Mouse (Mus musculus) forebrain, embryonic 15.5 days (tissue): ENCODE results near the gene Gm28557. TPM values are rescaled to one million over a fixed set of nuclear protein-coding genes. Genes with fewer than 3 reads are reported as not detected.

Experiments
- ATAC-seq: fragments of 200-750 bp; cut with Nextera tagmentation; replicated peaks from 2 replicates; pipeline ENCODE4 v1.8.0; 2017; ENCODE audit warnings: mild to moderate bottlenecking, moderate TSS enrichment, moderate library complexity
- H3K27ac ChIP-seq: fragments of 300-500 bp; sonication (generic); replicated peaks from 2 replicates; pipeline ENCODE4 v1.5.1; 2015; ENCODE audit warnings: mild to moderate bottlenecking, inconsistent platforms
- H3K27me3 ChIP-seq: fragments of 300-500 bp; sonication (generic); 2 replicates; pipeline ENCODE4 v1.6.1; 2015; ENCODE audit warnings: inconsistent platforms
- H3K36me3 ChIP-seq: fragments of 300-500 bp; sonication (generic); 2 replicates; pipeline ENCODE4 v1.6.1; 2015; ENCODE audit warnings: mild to moderate bottlenecking, inconsistent platforms
- H3K4me1 ChIP-seq: fragments of 300-500 bp; sonication (generic); 2 replicates; pipeline ENCODE4 v1.6.1; 2015; ENCODE audit warnings: inconsistent platforms
- H3K4me2 ChIP-seq: fragments of 300-500 bp; sonication (generic); replicated peaks from 2 replicates; pipeline ENCODE4 v1.6.1; 2015; ENCODE audit warnings: mild to moderate bottlenecking, inconsistent platforms
- H3K4me3 ChIP-seq: fragments of 300-500 bp; sonication (generic); 2 replicates; pipeline ENCODE4 v1.5.1; 2015; ENCODE audit warnings: mild to moderate bottlenecking, inconsistent platforms
- H3K9ac ChIP-seq: fragments of 300-500 bp; sonication (generic); replicated peaks from 2 replicates; pipeline ENCODE4 v1.6.1; 2015; ENCODE audit warnings: mild to moderate bottlenecking, inconsistent platforms
- H3K9me3 ChIP-seq: fragments of 300-500 bp; sonication (generic); 2 replicates; pipeline ENCODE4 v1.6.1; 2016; ENCODE audit warnings: inconsistent platforms
- WGBS: fragments of 180-500 bp; shearing (Covaris S2); methylation state at CpG from one replicate; pipeline ENCODE4 v1.1.7; 2015; ENCODE audit warnings: mixed read lengths; 5-methylcytosine and 5-hydroxymethylcytosine counted together
- polyA plus RNA-seq: library from polyadenylated mRNA; unstranded; fragments of >200 nt; fragmentation: Nextera tagmentation; extraction: Ambion mirVana; gene quantifications from 2 replicates; pipeline ENCODE4 v1.2.1, GENCODE M21; 2015

Gene Gm28557
- polyA plus RNA-seq, 1 experiment from 2014 or later, result 1.1 TPM

DNA sequence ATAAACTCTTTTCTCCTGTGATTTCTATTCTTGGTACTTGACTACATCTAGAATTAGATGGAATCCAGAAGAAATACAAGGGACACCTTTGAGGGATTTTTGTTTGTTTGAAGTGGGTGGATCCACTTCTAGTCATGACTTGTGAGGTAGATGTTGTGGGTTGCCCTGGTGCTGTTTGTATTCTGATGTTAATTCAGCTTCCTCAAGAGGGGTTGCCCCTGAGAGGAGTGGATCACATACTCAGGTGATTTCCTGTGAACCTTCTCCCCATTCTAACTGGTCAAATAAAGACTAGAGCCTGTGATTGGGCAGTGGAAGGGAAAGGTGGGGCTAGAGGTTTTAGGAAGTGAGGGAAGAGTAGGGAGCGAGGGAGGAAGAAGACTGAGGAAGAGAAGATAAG lies 26.5 kb downstream of the Gm28557 start:
- peaks cover 17% of the 10 kb centered on the region for H3K36me3 ChIP-seq
- H3K4me1 ChIP-seq, result peaks cover 16% of the 10 kb centered on the region
- peak overlapping the region; percentile 79 for H3K4me3 ChIP-seq
- H3K27me3 ChIP-seq, result no peaks in the 10 kb centered on the region
- H3K4me2 ChIP-seq, result peak overlapping the region; percentile 77
- 84% methylated on average over 1 of the region's 1 CpGs for WGBS
- H3K27ac ChIP-seq, result peak overlapping the region; percentile 68
- peak overlapping the region; percentile 70 for H3K9ac ChIP-seq
- ATAC-seq, result 0 out of 2 replicates have a peak, but pooled peaks have one; percentile 3
- H3K9me3 ChIP-seq, result peaks cover 8% of the 10 kb centered on the region; the same call in 1 of the 2 replicates

DNA sequence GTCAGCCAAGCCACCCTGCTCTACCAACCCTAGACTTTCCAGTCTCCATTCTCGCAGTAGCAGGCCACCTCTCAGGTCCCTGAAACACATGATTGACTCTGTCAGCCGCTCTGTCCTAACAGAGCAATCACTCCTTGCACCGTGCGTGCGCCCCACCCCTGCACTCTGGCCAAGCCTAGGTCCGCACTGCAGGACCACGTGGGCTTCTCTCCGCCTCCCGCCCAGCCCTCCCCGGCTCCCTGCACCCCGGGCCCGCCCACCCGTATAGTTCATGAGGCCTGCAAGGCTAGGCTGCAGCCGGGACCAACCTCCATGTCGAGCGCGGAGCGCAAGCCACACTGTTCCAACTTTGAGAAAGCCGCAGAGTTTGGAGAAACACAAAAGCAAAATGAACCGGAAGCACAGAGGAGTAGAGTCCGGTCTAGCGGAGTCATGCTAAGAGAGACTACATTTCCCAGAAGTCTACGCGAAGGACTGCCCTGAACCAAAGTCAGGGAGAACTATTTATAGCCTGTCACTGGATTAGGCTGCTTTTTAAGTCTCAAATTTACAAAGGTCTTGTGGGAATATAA lies 27.2 kb downstream of the Gm28557 start:
- Histone ChIP-seq H3K36me3 (peaks cover 24% of the 10 kb centered on the region), H3K4me2 (peak overlapping the region; percentile 77), H3K9ac (peak overlapping the region; percentile 70), H3K4me3 (peak overlapping the region; percentile 79), H3K9me3 (peaks cover 8% of the 10 kb centered on the region; the same call in 1 of the 2 replicates), H3K4me1 (peaks cover 16% of the 10 kb centered on the region), H3K27ac (peak overlapping the region; percentile 68), H3K27me3 (no peaks in the 10 kb centered on the region)
- ATAC-seq, result peak; percentile 97
- WGBS, result under 1% methylated on average over 24 of the region's 24 CpGs

DNA sequence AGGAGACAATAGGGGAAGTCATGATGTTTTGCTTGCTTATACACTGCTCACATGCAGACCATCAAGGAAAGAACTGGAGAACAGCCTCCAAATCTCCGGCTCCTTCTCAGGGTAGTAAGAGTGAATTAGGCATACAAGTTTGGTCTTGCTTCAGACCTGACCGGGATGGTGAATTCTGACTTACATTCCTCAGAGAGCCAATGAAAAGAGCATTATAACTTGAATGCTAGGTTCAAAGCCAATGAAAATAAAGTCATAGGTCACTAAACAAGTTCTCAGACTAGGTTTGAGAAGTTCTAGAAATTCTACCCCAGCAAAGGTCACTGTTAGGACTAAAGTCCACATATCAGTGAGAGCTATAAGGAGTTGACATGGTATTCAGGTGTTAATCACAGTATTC lies 31.2 kb downstream of the Gm28557 start:
- peaks cover 52% of the 10 kb centered on the region for H3K36me3 ChIP-seq

DNA sequence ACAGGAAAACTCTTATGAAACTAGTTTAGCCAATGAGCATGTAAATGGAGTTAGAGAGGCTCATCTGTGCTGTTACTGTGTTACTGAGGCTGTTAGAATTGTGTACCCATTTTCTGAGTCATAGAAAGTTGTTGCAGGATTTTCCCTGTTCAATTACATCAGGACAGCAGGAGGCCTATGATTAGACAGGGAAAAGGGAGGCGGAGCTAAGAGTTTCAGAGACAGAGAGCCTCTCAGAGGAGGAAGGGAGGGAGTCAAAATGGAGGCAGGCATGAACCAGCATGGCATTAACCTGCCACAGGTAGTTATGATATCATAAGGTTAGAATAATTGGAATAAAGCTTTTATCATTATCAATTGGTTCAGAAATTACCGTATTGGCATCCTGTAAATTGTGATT lies 35.6 kb downstream of the Gm28557 start:
- H3K9ac ChIP-seq, result no peak overlapping the region
- WGBS, result 92% methylated on average over 2 of the region's 2 CpGs
- H3K4me1 ChIP-seq, result no peaks in the 10 kb centered on the region
- peaks cover 57% of the 10 kb centered on the region for H3K9me3 ChIP-seq
- H3K27ac ChIP-seq, result no peak overlapping the region
- no peak overlapping the region for H3K4me2 ChIP-seq
- no peak overlapping the region for H3K4me3 ChIP-seq
- H3K36me3 ChIP-seq, result peaks cover 69% of the 10 kb centered on the region
- ATAC-seq, result no peak
- H3K27me3 ChIP-seq, result no peaks in the 10 kb centered on the region

More for the DNA sequence above, 31.2 kb downstream of the Gm28557 start:
- ATAC-seq, result no peak
- WGBS, result 96% methylated on average over 2 of the region's 2 CpGs
- Histone ChIP-seq H3K27me3 (no peaks in the 10 kb centered on the region), H3K4me3 (no peak overlapping the region), H3K9ac (no peak overlapping the region), H3K9me3 (peaks cover 34% of the 10 kb centered on the region), H3K4me2 (no peak overlapping the region), H3K27ac (no peak overlapping the region), H3K4me1 (peaks cover 16% of the 10 kb centered on the region)

DNA sequence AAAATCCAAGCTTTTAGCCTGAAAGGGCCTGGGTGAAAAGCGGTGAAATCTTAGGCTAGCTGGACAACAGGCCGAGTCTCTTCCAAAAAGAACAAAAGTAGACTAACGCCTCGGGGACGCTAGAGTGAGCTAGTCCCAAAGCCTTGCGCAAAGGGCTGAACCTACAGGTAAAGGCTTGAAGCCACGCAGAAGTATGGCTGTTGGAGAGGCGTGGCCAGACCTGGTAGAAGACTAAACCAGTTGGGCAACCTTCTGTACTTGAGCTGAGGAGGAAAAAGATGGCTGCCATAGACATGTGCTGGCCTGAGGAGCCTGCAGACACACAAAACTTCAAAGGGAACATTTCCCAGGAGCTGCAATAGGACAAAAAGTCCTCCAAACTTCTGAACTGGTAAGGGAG lies 43.0 kb downstream of the Gm28557 start:
- 88% methylated on average over 8 of the region's 8 CpGs for WGBS
- peaks cover 28% of the 10 kb centered on the region for H3K9me3 ChIP-seq
- no peak overlapping the region for H3K27ac ChIP-seq
- peaks cover 29% of the 10 kb centered on the region for H3K36me3 ChIP-seq
- H3K9ac ChIP-seq, result no peak overlapping the region
- no peaks in the 10 kb centered on the region for H3K27me3 ChIP-seq
- no peak overlapping the region for H3K4me3 ChIP-seq
- no peak overlapping the region for H3K4me2 ChIP-seq
- H3K4me1 ChIP-seq, result peaks cover 1% of the 10 kb centered on the region
- ATAC-seq, result no peak

DNA sequence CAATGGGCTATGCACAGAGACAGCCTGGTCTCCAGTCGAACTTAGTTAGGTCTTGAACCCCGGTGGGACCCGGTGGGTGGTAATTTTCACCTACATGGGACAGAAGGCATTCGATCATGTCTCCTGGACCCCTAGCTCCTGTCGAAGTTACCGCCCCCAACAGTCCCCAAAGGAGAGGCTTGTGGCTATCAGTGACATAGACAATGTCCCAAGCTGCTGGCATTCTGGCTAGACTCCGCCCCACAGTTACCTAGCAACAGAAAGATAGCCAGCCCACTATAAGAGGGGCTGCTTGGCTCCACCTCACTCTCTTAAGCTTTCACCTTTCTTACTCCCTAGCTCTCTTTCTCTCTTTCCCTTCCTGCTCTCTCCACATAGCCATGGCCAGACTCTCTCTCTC lies 46.0 kb downstream of the Gm28557 start:
- H3K9ac ChIP-seq, result no peak overlapping the region
- no peaks in the 10 kb centered on the region for H3K27me3 ChIP-seq
- H3K36me3 ChIP-seq, result peaks cover 6% of the 10 kb centered on the region; the same call in 1 of the 2 replicates
- H3K4me2 ChIP-seq, result no peak overlapping the region
- peaks cover 8% of the 10 kb centered on the region; the same call in 1 of the 2 replicates for H3K9me3 ChIP-seq
- H3K4me1 ChIP-seq, result peaks cover 7% of the 10 kb centered on the region
- ATAC-seq, result no peak
- 73% methylated on average over 7 of the region's 7 CpGs for WGBS
- H3K4me3 ChIP-seq, result no peak overlapping the region
- no peak overlapping the region for H3K27ac ChIP-seq

DNA sequence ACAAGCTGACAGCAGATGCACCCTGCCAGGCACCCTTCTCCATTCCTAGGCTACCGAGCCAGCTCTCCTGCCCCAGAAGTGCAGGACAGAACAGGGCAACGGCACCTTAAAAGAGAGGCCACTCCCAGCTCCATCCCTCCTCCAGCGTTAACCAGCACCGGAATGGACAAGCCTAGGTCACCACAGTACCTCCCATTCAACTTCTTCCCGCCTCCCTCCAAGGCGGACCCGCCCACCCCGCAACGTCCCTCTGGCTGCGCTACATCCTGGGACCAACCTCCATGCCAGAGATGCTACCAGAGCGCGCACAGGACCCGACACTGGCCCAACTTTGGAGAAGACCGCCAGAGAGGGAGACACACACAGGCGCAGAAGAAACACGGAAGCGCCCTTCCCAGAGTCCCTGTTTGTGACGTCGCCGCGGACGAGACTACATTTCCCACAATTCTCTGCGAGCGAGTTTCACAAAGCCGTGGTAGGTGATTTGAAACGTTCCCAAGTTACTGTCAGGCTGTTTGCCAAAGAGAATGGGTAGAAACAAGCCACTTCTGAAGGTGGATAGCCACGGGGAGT lies 47.5 kb downstream of the Gm28557 start, which contains the start of gene Zfp712:
TSS of gene Zfp712 (minus strand) at position 385 of the 573 bp plus-strand sequence.
- Histone ChIP-seq H3K27ac (peak within 1 kb of the TSS; percentile 80), H3K9ac (peak within 1 kb of the TSS; percentile 69), H3K9me3 (peaks cover 5% of the 10 kb centered on the region; the same call in 1 of the 2 replicates), H3K36me3 (0 out of 2 replicates have a peak, but pooled peaks cover 3% of the 10 kb centered on the region), H3K4me3 (peak within 1 kb of the TSS; percentile 73), H3K4me1 (peaks cover 7% of the 10 kb centered on the region), H3K27me3 (no peaks in the 10 kb centered on the region), H3K4me2 (peak within 1 kb of the TSS; percentile 68)
- WGBS, result under 1% methylated on average over 27 of the region's 27 CpGs
- ATAC-seq, result peak; percentile 97

DNA sequence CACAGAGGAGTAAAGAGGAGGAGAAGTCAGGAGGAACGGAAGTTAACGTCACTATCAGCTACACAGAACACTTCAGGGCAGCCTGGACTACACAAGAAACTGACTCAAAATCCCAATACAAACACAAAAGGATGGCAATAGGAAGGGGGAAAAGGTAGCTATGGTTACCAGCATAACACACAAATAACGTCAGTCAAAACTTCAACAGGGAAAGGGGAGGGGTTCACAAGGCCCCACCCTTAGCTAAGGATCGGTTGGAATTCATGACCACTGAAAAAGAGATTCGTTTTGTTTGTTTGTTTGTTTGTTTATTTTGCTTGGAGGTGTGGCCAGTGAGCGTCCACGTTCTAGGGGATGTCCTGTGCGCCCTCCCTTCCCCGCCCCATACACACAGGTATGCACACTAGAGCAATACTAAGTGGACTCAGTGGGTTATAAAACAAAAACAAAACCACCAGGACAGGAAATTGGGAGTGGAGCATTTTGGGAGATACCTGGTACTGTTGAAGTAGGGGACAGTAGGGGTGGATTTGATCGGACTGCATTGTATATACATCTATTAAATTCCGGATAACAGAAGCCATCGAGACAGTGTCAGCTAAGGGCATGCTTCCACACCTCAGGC lies 48.1 kb downstream of the Gm28557 start:
- peak overlapping the region; percentile 68 for H3K4me2 ChIP-seq
- H3K27ac ChIP-seq, result peak overlapping the region; percentile 80
- peak overlapping the region; percentile 69 for H3K9ac ChIP-seq
- peaks cover 5% of the 10 kb centered on the region; the same call in 1 of the 2 replicates for H3K9me3 ChIP-seq
- no peaks in the 10 kb centered on the region for H3K27me3 ChIP-seq
- 3% methylated on average over 12 of the region's 12 CpGs for WGBS
- ATAC-seq, result peak; percentile 53
- no peaks in the 10 kb centered on the region for H3K36me3 ChIP-seq
- peaks cover 7% of the 10 kb centered on the region for H3K4me1 ChIP-seq
- peak overlapping the region; percentile 73 for H3K4me3 ChIP-seq

Other genes starting within 250 kb of the Gm28557 start
- 3.3 and 3.4 TPM in 2 replicates for gene Gm10767, start 203.7 kb downstream of the Gm28557 start, polyA plus RNA-seq
- 7.7 and 8.0 TPM in 2 replicates for gene Zfp712, start 47.4 kb downstream of the Gm28557 start, polyA plus RNA-seq
- gene Zfp708, start 10.6 kb downstream of the Gm28557 start, polyA plus RNA-seq, result 10.7 and 11.4 TPM in 2 replicates
- gene Rslcan18, start 7.7 kb upstream of the Gm28557 start, polyA plus RNA-seq, result 0.08 and 0.18 TPM in 2 replicates
- 3.5 and 3.6 TPM in 2 replicates for gene Zfp759, start 13.1 kb upstream of the Gm28557 start, polyA plus RNA-seq
- 6.6 and 7.8 TPM in 2 replicates for gene Rsl1, start 64.6 kb upstream of the Gm28557 start, polyA plus RNA-seq
- 2.6 and 2.7 TPM in 2 replicates for gene Zfp455, start 85.9 kb upstream of the Gm28557 start, polyA plus RNA-seq
- 5.3 and 5.8 TPM in 2 replicates for gene Zfp458, start 169.9 kb upstream of the Gm28557 start, polyA plus RNA-seq
- 0.86 and 1.1 TPM in 2 replicates for gene Zfp457, start 197.9 kb upstream of the Gm28557 start, polyA plus RNA-seq
- 1.6 and 2.2 TPM in 2 replicates for gene Zfp595, start 224.0 kb upstream of the Gm28557 start, polyA plus RNA-seq